Mouse (Mus musculus): ENCODE measurements around the gene Pip5k1b. TPM values are rescaled to one million over a fixed set of nuclear protein-coding genes. Genes with fewer than 3 reads are reported as not detected.

The Pip5k1b gene
- polyA plus RNA-seq, 1 experiment = 0.24 TPM

- TF ChIP-seq POLR2AphosphoS2 (IDR thresholded peaks at IDR 0.05; ENCODE audit: insufficient read length, low read depth) (no peak), E2F4 (IDR thresholded peaks at IDR 0.05; ENCODE audit: insufficient read depth) (no peak), CEBPB (IDR thresholded peaks at IDR 0.05; ENCODE audit: insufficient read depth, poor library complexity, severe bottlenecking) (no peak), POLR2A (IDR thresholded peaks at IDR 0.05; ENCODE audit: insufficient read length, low read depth) (no peak), MAX (IDR thresholded peaks at IDR 0.05; ENCODE audit: low read depth) (no peak), REST (IDR thresholded peaks at IDR 0.05; ENCODE audit: insufficient read depth, insufficient read length) (no peak), SRF (IDR thresholded peaks at IDR 0.05; ENCODE audit: control insufficient read depth, insufficient read length, low read depth) (no peak), TCF3 (IDR thresholded peaks at IDR 0.05; ENCODE audit: insufficient read length, low read depth) (no peak), TCF12 (IDR thresholded peaks at IDR 0.05; ENCODE audit: insufficient read depth, poor library complexity, severe bottlenecking) (no peak), MYOG (IDR thresholded peaks at IDR 0.05; ENCODE audit: control insufficient read depth in 1 of 3, insufficient read depth in 1 of 3, insufficient read length in 2 of 3, low read depth in 2 of 3) (no peak), MYOD1 (IDR thresholded peaks at IDR 0.05; ENCODE audit: control insufficient read depth in 1 of 3, insufficient read length in 2 of 3, low read depth in 2 of 3) (no peak), USF1 (IDR thresholded peaks at IDR 0.05; ENCODE audit: low read depth) (no peak)
- no peak overlapping the region for H3K4me3 ChIP-seq
- no peak overlapping the region for H3K4me2 ChIP-seq (ENCODE audit: low read depth)
- no peaks in the 10 kb centered on the region for H3K36me3 ChIP-seq (ENCODE audit: control insufficient read depth, insufficient read depth)
- H3K27me3 ChIP-seq (ENCODE audit: control insufficient read depth, insufficient read depth, insufficient read length) = no peaks in the 10 kb centered on the region
- H3K79me2 ChIP-seq (ENCODE audit: control insufficient read depth, insufficient read depth) = no peaks in the 10 kb centered on the region
- H3ac ChIP-seq (ENCODE audit: control insufficient read depth, insufficient read length) = no peak overlapping the region
Measured at GRCm38 (mm10) chr19:24344501-24344900, 211.2 kb downstream of the Pip5k1b start.

- no peaks in the 10 kb centered on the region for H3K36me3 ChIP-seq (ENCODE audit: control insufficient read depth, insufficient read depth)
- no peak overlapping the region for H3K4me2 ChIP-seq (ENCODE audit: low read depth)
- no peaks in the 10 kb centered on the region for H3K27me3 ChIP-seq (ENCODE audit: control insufficient read depth, insufficient read depth, insufficient read length)
- no peak overlapping the region for H3K4me3 ChIP-seq
- H3K79me2 ChIP-seq (ENCODE audit: control insufficient read depth, insufficient read depth) = no peaks in the 10 kb centered on the region
- no peak overlapping the region for H3ac ChIP-seq (ENCODE audit: control insufficient read depth, insufficient read length)
- TF ChIP-seq SRF (IDR thresholded peaks at IDR 0.05; ENCODE audit: control insufficient read depth, insufficient read length, low read depth) = no peak
- no peak for TF ChIP-seq POLR2A (IDR thresholded peaks at IDR 0.05; ENCODE audit: insufficient read length, low read depth)
- TF ChIP-seq POLR2AphosphoS2 (IDR thresholded peaks at IDR 0.05; ENCODE audit: insufficient read length, low read depth) = no peak
- no peak for TF ChIP-seq TCF12 (IDR thresholded peaks at IDR 0.05; ENCODE audit: insufficient read depth, poor library complexity, severe bottlenecking)
Measured at GRCm38 (mm10) chr19:24342786-24343185, 212.9 kb downstream of the Pip5k1b start.

GRCm38 (mm10) chr19:24336370-24337076 is 219.1 kb downstream of the Pip5k1b start:
- Histone ChIP-seq H3ac (ENCODE audit: control insufficient read depth, insufficient read length) (no peak overlapping the region), H3K79me2 (ENCODE audit: control insufficient read depth, insufficient read depth) (no peaks in the 10 kb centered on the region), H3K4me3 (no peak overlapping the region), H3K4me2 (ENCODE audit: low read depth) (no peak overlapping the region), H3K27me3 (ENCODE audit: control insufficient read depth, insufficient read depth, insufficient read length) (no peaks in the 10 kb centered on the region), H3K36me3 (ENCODE audit: control insufficient read depth, insufficient read depth) (no peaks in the 10 kb centered on the region)
- TF ChIP-seq E2F4 (IDR thresholded peaks at IDR 0.05; ENCODE audit: insufficient read depth) (no peak), CEBPB (IDR thresholded peaks at IDR 0.05; ENCODE audit: insufficient read depth, poor library complexity, severe bottlenecking) (no peak), REST (IDR thresholded peaks at IDR 0.05; ENCODE audit: insufficient read depth, insufficient read length) (no peak), TCF3 (IDR thresholded peaks at IDR 0.05; ENCODE audit: insufficient read length, low read depth) (no peak), SRF (IDR thresholded peaks at IDR 0.05; ENCODE audit: control insufficient read depth, insufficient read length, low read depth) (no peak), POLR2A (IDR thresholded peaks at IDR 0.05; ENCODE audit: insufficient read length, low read depth) (no peak), MAX (IDR thresholded peaks at IDR 0.05; ENCODE audit: low read depth) (no peak), TCF12 (IDR thresholded peaks at IDR 0.05; ENCODE audit: insufficient read depth, poor library complexity, severe bottlenecking) (no peak), POLR2AphosphoS2 (IDR thresholded peaks at IDR 0.05; ENCODE audit: insufficient read length, low read depth) (no peak), MYOD1 (IDR thresholded peaks at IDR 0.05; ENCODE audit: control insufficient read depth in 1 of 3, insufficient read length in 2 of 3, low read depth in 2 of 3) (no peak), USF1 (IDR thresholded peaks at IDR 0.05; ENCODE audit: low read depth) (no peak)

- H3K4me3 ChIP-seq = no peak overlapping the region
- H3ac ChIP-seq (ENCODE audit: control insufficient read depth, insufficient read length) = no peak overlapping the region
- no peaks in the 10 kb centered on the region for H3K36me3 ChIP-seq (ENCODE audit: control insufficient read depth, insufficient read depth)
- H3K27me3 ChIP-seq (ENCODE audit: control insufficient read depth, insufficient read depth, insufficient read length) = no peaks in the 10 kb centered on the region
- no peak overlapping the region for H3K4me2 ChIP-seq (ENCODE audit: low read depth)
- H3K79me2 ChIP-seq (ENCODE audit: control insufficient read depth, insufficient read depth) = no peaks in the 10 kb centered on the region
- TF ChIP-seq POLR2A (IDR thresholded peaks at IDR 0.05; ENCODE audit: insufficient read length, low read depth) = no peak
- TF ChIP-seq USF1 (IDR thresholded peaks at IDR 0.05; ENCODE audit: low read depth) = no peak
- TF ChIP-seq TCF12 (IDR thresholded peaks at IDR 0.05; ENCODE audit: insufficient read depth, poor library complexity, severe bottlenecking) = no peak
- no peak for TF ChIP-seq POLR2AphosphoS2 (IDR thresholded peaks at IDR 0.05; ENCODE audit: insufficient read length, low read depth)
- no peak for TF ChIP-seq MAX (IDR thresholded peaks at IDR 0.05; ENCODE audit: low read depth)
- no peak for TF ChIP-seq MYOD1 (IDR thresholded peaks at IDR 0.05; ENCODE audit: control insufficient read depth in 1 of 3, insufficient read length in 2 of 3, low read depth in 2 of 3)
- no peak for TF ChIP-seq SRF (IDR thresholded peaks at IDR 0.05; ENCODE audit: control insufficient read depth, insufficient read length, low read depth)
- TF ChIP-seq REST (IDR thresholded peaks at IDR 0.05; ENCODE audit: insufficient read depth, insufficient read length) = no peak
- TF ChIP-seq MYOG (IDR thresholded peaks at IDR 0.05; ENCODE audit: control insufficient read depth in 1 of 3, insufficient read depth in 1 of 3, insufficient read length in 2 of 3, low read depth in 2 of 3) = no peak
- TF ChIP-seq E2F4 (IDR thresholded peaks at IDR 0.05; ENCODE audit: insufficient read depth) = no peak
- TF ChIP-seq TCF3 (IDR thresholded peaks at IDR 0.05; ENCODE audit: insufficient read length, low read depth) = no peak
- TF ChIP-seq CEBPB (IDR thresholded peaks at IDR 0.05; ENCODE audit: insufficient read depth, poor library complexity, severe bottlenecking) = no peak
Measured at GRCm38 (mm10) chr19:24335611-24336343, 219.9 kb downstream of the Pip5k1b start.

Data from myocyte (in vitro differentiated cells).